Mouse (Mus musculus): Measurements from ENCODE around the gene Ascl3. TPM values are rescaled to one million over a fixed set of nuclear protein-coding genes. Genes with fewer than 3 reads are reported as not detected.

The Ascl3 gene
- total and polyA plus RNA-seq, 3 experiments = not detected

- TF ChIP-seq HCFC1 (IDR thresholded peaks at IDR 0.05; ENCODE audit: low read depth, low read length) (no peak), CTCF (conservative IDR thresholded peaks at IDR 0.05 in 1 of 2, IDR thresholded peaks at IDR 0.05 in 1 of 2; ENCODE audit: low read depth in 2 of 2, low read length in 2 of 2) (peak in 1 of 2 experiments; percentile 21; a peak in 2 of 4 replicates)
- Histone ChIP-seq H3K9ac (ENCODE audit: insufficient read depth, low read depth) (no peak overlapping the region), H3K79me2 (replicated peaks; ENCODE audit: control insufficient read depth, extremely low read depth, insufficient read depth, poor library complexity, severe bottlenecking) (no peaks in the 10 kb centered on the region), H3K27ac (ENCODE audit: insufficient read depth, low read depth) (no peak overlapping the region), H3K27me3 (replicated peaks) (no peaks in the 10 kb centered on the region), H3K4me2 (ENCODE audit: insufficient read depth, low read depth, poor library complexity, severe bottlenecking) (no peak overlapping the region), H3K9me3 (replicated peaks; ENCODE audit: low read length) (no peaks in the 10 kb centered on the region), H3K4me1 (ENCODE audit: control insufficient read depth in 1 of 2, insufficient read depth in 2 of 2) (peaks cover 0 to 6% of the 10 kb centered on the region in 2 experiments; a peak in 2 of 4 replicates), H3K36me3 (replicated peaks in 1 of 2; ENCODE audit: control insufficient read depth in 1 of 2, insufficient read depth in 1 of 2, low read length in 1 of 2) (no peaks in the 10 kb centered on the region), H3K4me3 (replicated peaks in 1 of 3; ENCODE audit: low read depth in 2 of 3, low read length in 2 of 3, poor library complexity in 1 of 3) (no peak overlapping the region)
- in situ Hi-C loops (cut with MboI; ENCODE audit: low pct_ligation_motif_present, low pct_unique_long_range_greater_than_20kb, low sequenced_read_pairs) (no loop called here), dilution Hi-C loops (cut with MboI; ENCODE audit: extremely low pct_ligation_motif_present, extremely low pct_unique_long_range_greater_than_20kb, low sequenced_read_pairs) (no loop called here)
- no peak for DNase-seq (ENCODE audit: extremely low read depth)
Observed at GRCm38 (mm10) chr7:109680284-109680683, 51.2 kb downstream of the Ascl3 start.

Other genes with a start within 250 kb of the Ascl3 start
- gene Trim66, start 223.6 kb downstream of the Ascl3 start, total RNA-seq (2012; rRNA removed) = 0.08 TPM in 2 replicates
- 0.12 and 0.15 TPM in 2 replicates for gene Trim66, start 223.6 kb downstream of the Ascl3 start, total RNA-seq (2014; rRNA removed)
- 0.49 and 0.67 TPM in 2 replicates for gene Trim66, start 223.6 kb downstream of the Ascl3 start, polyA plus RNA-seq (2012; ENCODE audit: insufficient read length, low read depth)
- 1,338 and 1,365 TPM in 2 replicates for gene Rpl27a, start 212.6 kb downstream of the Ascl3 start, total RNA-seq (2012; rRNA removed)
- gene Rpl27a, start 212.6 kb downstream of the Ascl3 start, total RNA-seq (2014; rRNA removed) = 929 and 1,216 TPM in 2 replicates
- gene Rpl27a, start 212.6 kb downstream of the Ascl3 start, polyA plus RNA-seq (2012; ENCODE audit: insufficient read length, low read depth) = 230 and 249 TPM in 2 replicates
- 1.6 and 1.9 TPM in 2 replicates for gene St5, start 28.1 kb downstream of the Ascl3 start, total RNA-seq (2012; rRNA removed)
- gene St5, start 28.1 kb downstream of the Ascl3 start, total RNA-seq (2014; rRNA removed) = 1.3 and 1.5 TPM in 2 replicates
- gene St5, start 28.1 kb downstream of the Ascl3 start, polyA plus RNA-seq (2012; ENCODE audit: insufficient read length, low read depth) = 3.4 and 4.1 TPM in 2 replicates
- 34.5 and 35.0 TPM in 2 replicates for gene Akip1, start 28.0 kb downstream of the Ascl3 start, total RNA-seq (2012; rRNA removed)
- gene Akip1, start 28.0 kb downstream of the Ascl3 start, total RNA-seq (2014; rRNA removed) = 38.5 and 42.5 TPM in 2 replicates
- gene Akip1, start 28.0 kb downstream of the Ascl3 start, polyA plus RNA-seq (2012; ENCODE audit: insufficient read length, low read depth) = 46.2 and 51.5 TPM in 2 replicates
- not detected in 2 replicates for gene BC051019, start 7.9 kb downstream of the Ascl3 start, total RNA-seq (2012; rRNA removed)
- gene BC051019, start 7.9 kb downstream of the Ascl3 start, total RNA-seq (2014; rRNA removed) = 0.17 TPM in 1 of 2 replicates, not detected in the other
- 0.33 TPM in 2 replicates for gene BC051019, start 7.9 kb downstream of the Ascl3 start, polyA plus RNA-seq (2012; ENCODE audit: insufficient read length, low read depth)
- 24.8 and 26.6 TPM in 2 replicates for gene Tmem9b, start 21.1 kb upstream of the Ascl3 start, total RNA-seq (2012; rRNA removed)
- 35.6 and 40.3 TPM in 2 replicates for gene Tmem9b, start 21.1 kb upstream of the Ascl3 start, total RNA-seq (2014; rRNA removed)
- gene Tmem9b, start 21.1 kb upstream of the Ascl3 start, polyA plus RNA-seq (2012; ENCODE audit: insufficient read length, low read depth) = 23.4 and 25.6 TPM in 2 replicates
- gene Nrip3, start 50.3 kb upstream of the Ascl3 start, total RNA-seq (2012; rRNA removed) = 0.04 TPM in 1 of 2 replicates, not detected in the other
- gene Nrip3, start 50.3 kb upstream of the Ascl3 start, total RNA-seq (2014; rRNA removed) = not detected in 2 replicates
- not detected in 2 replicates for gene Nrip3, start 50.3 kb upstream of the Ascl3 start, polyA plus RNA-seq (2012; ENCODE audit: insufficient read length, low read depth)
- gene Scube2, start 134.0 kb upstream of the Ascl3 start, total RNA-seq (2012; rRNA removed) = not detected in 2 replicates
- not detected in 2 replicates for gene Scube2, start 134.0 kb upstream of the Ascl3 start, total RNA-seq (2014; rRNA removed)
- gene Scube2, start 134.0 kb upstream of the Ascl3 start, polyA plus RNA-seq (2012; ENCODE audit: insufficient read length, low read depth) = not detected in 2 replicates
- 14.8 and 20.7 TPM in 2 replicates for gene Dennd5a, start 228.7 kb upstream of the Ascl3 start, total RNA-seq (2012; rRNA removed)
- 29.5 and 32.8 TPM in 2 replicates for gene Dennd5a, start 228.7 kb upstream of the Ascl3 start, total RNA-seq (2014; rRNA removed)
- 15.8 and 24.6 TPM in 2 replicates for gene Dennd5a, start 228.7 kb upstream of the Ascl3 start, polyA plus RNA-seq (2012; ENCODE audit: insufficient read length, low read depth)